Mouse (Mus musculus) right cerebral cortex, postnatal 10 days (tissue): Measurements from ENCODE around the gene Engase.
A peak's percentile ranks its signal among the peaks of the same experiment; 100 is the strongest.

Experiments
- DNase-seq, 2 experiments: peaks; one replicate each; pipeline ENCODE4 v3.0.0; 2021; ENCODE audit warnings: low spot score in 2 of 2

Gene Engase

DNA sequence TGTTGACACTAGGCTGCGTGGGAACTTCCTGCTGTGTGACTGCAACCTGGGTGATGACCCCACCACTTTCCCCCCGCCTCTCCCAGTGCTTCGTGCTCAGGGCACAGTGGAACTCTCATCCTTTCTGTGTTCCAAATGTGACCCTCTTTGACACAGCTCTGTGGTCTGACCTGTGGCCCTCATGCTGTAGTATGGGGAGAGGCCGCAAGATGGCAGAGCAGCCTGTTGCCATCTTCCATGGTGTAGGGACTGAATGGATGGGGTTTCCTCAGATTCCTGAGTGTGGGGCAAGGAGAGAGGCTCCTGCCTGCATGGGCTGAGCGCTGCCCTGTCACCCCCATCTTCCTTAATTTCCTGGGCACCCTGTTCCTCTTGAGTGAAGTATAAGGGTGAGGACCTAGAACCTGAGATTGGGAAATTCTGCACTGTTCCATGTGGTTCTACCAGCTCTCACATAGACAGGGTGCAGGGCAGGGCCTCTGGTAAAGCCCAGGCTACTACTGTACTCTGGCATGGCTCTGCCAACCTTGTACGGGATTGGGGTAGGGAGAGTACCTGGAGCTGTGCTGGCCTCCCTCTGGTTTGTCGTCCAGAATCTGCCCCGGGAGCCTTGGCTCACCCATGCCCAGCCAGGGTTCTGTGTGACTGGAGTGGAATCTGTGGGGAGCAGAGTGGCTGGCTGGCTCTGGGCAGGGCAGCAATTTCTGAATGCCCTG is 11.7 kb downstream of the Engase start:
- no peak for DNase-seq

DNA sequence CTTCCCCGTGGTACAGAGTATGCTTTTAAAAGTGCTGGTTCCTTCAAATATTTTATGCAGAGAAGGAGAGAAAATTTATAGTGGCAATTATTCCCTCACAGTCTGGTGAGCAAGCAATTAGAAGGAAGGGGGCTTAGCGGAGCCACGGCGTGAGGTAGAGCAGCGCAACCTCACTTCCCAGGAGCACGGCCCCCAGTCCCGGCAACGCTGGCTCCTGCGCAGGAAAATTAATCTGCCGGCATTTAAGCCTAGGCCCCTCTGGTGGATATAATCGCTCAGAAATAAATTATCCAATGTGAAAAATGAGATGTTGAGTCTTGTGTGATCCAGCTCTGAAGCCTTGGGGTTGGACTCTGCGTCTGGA is 12.3 kb downstream of the Engase start:
- DNase-seq = no peak

DNA sequence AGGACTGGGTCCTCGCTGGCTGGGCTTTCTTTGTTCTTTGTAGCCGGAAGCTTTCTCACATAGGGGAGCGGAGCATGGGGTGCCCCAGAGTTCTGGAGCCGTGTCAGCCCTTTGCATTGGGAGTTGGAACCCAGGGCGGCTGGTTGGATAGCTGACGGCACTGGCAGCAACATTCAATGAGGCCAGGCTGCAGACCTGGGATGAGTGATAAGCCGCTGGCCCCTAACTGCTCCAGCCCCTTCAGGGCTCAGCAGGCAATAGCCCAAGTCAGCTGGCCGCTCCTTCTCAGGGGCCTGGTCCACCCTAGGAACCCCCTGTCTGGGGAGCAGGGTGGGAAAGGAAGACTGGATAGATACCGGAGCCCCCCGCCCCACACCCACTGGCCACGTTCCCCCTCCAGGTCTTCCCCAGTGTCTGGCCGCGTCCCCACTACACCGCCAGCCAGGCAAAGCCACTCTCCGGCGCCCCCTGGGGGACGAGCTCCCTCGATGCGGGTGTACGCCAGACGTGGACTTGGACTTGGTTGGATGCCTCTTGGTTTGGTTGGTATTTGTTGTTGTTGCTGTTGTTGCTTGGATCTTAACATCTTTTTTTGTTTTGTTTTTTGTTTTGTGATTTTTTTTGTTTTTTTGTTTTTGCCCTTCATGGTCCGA is 14.1 kb downstream of the Engase start:
- DNase-seq = peak in 1 of 2 experiments; percentile 80

DNA sequence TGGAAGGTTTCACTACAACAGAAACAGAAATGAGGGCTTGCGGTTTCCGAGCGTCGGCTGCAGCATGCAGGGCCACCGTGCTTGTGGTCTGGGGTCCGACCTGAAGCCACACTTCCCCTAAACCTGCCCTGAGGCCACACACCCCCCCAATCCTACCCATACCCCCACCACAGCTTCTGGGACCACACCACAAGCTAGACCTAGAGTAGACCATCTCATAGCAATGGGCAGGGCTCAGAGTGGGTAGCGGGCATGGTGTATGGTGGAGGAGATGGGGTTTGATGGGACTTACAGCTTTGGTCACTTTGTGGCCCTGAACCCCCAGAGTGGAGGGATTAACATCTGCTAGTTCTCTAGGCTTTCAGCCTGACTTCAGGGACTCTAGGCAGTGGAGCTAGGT is 14.6 kb downstream of the Engase start:
- DNase-seq = no peak

DNA sequence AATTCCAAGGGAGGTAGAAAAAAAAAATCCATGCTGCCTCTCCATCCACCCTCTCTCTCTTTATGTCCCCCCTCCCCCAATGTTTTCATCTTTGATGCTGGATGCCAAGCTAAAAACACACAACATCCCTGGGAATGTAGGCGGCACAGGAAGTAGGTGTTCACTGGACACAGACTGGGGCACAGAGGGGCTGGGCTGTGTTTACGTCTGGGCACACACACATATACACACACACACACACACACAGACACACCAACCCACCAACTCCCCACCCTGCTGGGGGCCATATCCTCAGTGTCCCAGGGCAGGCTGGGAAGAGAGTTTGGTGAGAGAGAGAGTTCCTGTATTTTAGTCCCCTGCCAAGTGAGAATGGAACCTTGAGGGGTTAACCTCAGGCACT is 16.8 kb downstream of the Engase start:
- no peak for DNase-seq

DNA sequence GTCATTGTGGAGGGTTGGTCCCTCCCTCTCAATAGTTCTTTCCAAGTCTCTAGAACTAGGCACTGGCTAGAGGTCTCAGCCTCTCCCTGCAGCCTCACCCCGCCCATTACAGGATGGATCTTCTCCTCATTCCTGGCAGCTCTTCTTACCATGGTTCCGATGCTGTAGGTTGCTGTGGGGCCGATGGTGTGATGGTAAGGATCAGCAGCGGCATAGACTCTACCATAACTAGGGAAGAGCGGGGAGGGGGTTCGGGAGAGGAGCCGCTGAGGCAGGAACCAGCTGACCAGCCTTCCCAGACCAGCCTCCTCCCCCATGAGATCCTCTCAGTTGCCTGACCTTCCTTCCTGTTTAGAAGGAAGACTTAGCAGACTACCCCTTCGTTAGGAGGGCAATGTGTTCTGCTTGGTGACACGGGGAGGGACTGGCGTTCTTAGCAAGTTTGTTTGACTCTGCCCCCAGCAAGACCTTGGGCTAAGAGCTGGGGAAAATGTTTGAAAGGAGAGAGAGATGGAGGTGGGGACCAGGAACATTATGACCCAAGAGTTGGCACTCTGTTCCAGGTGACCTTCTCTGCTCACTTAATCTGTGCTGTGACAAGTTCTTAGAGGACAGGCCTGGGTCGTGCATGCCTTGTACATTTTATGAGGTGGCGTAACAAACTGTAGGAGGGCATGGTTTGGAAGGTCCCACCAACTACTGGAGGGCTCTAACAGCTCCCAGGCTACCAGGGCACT is 17.5 kb downstream of the Engase start:
- no peak for DNase-seq

DNA sequence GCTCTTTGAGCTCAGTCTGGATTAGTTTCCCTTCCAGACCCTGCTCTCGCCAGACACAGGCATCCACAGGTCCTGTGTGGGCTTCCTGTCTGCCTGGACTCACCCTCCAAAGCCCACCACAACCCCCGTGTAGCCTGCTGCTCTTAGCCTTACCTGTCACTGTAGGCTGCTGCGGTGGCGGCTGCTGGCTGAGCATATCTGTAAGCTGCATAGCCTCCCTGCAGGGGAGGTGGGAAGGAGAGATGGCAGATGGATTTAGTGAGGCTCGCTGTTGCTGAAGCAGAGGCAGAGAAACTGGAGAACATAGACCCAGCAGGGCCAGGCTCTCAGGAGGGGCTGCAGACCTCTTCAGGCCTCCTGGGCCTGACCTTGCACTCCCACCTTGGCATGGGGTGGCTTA is 18.4 kb downstream of the Engase start:
- DNase-seq = no peak

DNA sequence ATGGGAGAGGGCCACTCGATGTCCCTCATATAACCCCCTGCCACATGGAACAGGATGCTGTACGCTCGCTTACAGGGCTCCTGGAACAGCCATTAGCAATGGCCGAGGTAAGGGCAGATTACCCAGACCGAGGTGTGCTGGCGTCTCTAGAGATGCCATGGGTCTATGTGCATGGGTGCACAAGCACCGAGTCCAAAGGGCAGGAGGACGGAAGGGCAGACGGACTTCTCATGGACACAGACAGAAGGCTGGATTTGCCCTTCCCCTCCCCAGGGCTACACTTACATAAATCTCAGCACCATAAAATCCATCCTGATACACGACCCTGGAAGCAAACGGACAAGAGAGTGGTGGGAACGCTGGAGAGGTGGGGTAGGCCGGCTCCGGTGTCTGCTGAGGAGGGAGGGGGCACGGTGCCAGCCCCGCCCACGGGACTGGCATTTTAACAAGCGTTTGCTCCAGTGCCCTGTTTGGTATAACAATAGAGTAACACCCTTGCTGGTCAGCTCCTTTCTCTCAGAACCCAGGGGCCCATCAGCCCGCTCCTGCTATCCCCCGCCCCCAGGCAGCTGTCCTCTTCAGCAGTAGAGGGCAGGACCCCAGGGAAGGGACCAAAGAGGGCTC is 19.5 kb downstream of the Engase start:
- DNase-seq = no peak

DNA sequence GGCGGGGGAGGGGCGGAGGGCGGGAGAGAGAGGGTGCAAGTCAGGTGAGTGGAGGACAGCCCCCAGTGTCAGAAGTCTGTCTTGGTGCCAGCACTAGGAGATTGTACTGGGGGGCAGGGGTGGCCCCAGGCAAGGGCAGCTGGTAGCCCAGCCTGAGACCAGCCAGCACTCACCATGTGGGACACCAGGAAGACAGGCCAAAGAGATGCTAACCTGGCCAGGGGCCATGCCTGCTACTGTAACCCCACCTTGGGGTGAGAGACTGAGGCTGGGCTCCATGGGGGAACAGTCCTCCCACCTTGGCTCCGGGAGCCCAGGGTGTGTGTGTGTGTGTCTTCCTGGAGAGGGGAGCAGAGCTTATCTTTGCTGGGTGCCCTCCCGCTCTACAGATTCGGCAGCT is 26.4 kb downstream of the Engase start:
- DNase-seq = no peak

DNA sequence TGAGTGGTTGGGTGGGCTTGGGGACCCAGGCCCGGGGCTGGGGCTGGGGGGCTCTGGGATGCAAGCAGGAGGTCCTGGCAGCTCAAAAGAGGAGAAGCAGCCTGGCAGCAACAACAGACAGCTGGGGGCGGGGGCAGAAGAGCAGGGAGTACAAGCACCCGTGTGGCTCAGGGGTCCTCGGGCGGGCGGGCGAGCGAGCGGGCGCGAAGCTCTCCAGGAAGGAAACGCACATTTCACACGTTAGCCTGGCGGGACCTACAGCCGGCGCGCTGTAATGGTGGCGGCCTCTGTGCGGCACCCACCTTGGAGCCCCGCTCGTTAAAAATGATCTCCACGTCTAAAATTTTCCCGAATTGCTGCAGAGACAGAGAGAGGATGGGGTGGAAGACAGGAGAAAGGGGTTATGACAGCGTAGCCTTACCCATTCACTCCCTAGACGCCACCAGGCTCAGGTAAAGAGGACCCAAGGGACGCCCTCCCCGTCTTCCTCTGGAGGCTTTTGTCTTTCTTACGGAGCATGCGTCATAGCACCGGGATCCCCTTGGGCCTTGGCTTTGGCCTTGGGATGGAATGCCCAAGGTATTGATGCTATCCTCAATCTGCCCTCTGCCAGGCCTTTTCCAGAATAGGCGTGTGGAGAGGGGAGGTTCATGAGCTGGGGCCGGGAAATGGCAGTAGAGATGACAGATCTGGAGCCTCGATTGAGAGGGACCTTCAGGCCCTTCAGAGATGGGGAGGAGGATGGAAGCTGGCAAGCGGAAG is 27.0 kb downstream of the Engase start:
- DNase-seq = no peak

DNA sequence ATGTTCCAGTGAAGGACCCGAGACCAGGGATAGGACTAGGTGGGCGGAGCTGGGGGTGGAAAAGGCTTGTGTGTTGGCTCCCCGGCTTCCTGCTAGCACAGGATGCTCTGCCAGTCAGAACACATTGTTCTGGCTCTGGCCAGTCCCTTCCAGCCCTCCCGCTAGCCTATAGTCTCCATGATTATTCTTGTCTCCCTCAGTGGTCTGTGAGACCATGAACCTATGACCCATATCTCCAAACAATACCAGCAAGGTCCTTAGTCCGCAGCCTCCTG is 27.5 kb downstream of the Engase start:
- no peak for DNase-seq

DNA sequence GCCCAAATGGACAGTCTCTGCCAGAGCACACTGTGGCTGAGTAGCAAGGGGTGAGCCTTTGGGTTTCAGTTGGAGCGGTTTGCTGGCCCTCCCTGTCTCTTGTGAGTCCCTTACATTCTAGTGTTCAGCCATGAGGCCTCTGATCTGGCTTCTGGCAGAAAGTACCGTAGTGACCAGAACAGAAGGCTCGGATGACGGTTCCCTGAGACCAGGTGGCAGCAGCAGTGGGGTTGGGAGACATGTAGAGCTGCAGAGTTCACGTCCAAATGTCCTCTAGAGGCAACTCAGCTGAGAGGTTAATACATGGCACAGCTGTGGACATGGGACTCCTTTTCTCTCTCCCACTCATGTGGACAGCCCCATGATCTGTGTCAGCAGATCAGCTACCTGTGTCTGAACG is 30.5 kb downstream of the Engase start:
- DNase-seq = no peak

DNA sequence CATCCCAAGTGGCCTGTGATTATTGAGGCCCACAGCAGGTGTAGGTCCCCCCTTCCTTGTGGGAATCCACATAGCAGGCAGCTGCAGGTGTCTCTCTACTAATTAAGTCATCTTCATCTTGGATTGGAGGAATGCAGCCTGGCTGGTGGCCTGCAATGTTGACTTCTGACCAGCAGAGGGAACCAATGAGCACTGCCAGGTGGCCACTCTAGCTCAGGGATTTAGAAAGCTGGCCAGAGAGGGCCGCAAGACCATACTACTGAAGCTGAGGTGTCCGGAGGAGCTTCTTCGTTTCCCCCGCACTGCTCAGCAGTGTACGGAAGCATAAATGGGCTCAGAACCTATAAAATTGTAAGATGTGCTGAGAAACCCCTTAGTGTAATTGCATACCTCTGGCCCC is 31.3 kb downstream of the Engase start:
- peak; percentile 80 to 86 for DNase-seq

DNA sequence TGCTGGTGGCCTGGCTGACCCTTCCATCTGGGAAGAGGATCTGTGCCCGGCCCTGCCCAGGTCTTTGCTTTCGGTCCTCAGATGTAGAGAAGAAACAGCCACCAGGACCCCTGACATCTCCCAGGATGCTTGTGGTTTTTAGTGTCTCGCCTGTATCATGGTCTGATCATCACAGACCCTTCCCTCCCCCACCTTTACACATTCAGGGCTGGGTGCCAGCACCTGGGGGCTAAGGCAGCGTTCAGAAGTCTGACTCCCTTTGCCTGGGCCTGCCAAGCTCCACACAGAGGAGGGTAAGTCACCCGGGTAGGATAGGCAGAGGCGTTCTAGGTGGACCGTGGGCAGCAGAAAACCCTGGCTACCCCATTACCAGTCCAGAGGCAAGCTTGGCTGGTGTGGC is 31.7 kb downstream of the Engase start:
- DNase-seq = no peak

DNA sequence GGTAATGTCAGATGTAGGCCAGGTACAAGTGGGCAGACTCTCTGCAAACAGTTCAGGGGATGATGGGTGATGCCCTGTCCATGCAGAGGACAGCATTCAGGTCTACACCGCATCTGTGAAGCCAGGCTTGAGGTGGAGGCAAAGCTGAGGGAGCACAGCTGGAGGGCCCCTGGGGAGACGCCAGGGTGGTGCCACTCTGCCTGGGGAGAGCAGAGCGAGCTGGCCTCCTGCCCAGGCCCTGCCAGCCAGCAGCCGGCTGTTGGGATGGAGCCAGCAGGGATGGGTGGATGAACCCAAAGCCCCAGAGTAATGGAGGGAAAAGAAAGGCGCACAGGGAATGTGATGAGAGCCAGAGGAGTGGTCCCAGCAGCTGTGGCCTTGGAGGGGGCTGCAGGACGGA is 35.2 kb downstream of the Engase start:
- peak; percentile 83 for DNase-seq

DNA sequence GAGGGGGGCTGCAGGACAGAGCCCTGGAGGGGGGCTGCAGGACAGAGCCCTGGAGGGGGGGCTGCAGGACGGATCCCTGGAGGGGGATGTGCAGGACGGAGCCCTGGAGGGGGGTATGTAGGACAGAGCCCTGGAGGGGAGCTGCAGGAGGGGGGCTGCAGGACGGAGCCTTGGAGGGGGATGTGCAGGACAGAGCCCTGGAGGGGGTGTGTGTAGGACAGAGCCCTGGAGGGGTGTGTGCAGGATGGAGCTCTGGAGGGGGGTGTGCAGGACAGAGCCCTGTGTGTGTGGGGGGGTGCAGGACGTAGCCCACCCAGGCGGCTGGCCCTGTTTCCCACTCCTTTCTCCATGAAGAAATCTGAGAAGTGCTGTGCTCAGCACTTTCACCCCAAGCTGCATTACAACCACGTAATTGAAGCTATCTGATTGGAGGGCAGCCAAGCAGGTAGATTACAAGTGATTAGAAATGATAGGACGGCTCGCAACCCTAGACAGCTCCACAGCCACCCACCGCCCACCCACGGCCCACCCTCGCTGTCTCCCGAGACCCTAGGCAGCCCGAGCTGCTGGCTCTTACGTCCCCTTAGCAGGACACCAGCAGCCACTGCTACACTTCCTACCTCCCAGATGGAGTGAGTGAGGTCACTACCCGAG is 35.8 kb downstream of the Engase start:
- DNase-seq = no peak

DNA sequence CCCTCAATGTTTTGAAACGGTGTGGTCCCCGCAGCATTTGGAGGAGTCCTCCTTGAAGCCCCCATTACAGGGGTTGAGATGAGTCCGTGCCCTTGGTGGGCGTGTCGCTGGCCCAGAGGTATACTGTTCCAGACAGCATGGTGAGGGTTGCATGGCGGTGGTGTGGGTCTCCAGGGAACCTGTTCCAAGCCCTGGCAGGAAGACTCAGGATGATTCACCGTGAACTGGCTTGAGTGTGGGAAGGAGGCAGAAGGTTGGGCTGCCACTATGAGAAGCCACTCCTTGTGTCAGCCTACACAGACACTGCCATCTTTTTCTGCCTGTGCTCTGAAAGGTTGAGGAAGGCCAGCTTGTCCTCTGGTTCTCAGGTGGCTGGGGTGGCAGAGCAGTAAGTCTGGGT is 41.3 kb downstream of the Engase start:
- DNase-seq = no peak

DNA sequence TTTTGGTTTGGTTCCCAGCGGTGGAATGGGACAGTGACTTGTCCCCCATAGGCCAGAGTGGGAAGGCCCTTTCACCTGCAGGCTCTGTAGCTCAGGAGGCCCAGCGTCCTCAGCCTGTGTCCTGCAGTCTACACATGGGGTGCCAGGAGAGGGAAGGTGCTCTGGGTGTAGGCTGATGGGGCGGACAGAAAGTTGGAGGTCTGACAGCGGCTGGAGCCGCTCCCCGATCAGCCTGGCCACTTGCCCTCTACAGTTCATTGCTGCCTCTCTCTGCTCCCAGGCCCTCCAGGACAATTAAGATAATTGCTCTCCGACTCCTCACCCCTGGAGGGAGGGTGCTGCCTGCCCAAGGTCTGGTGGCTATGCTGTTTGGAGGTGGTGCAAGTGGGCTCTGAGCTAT is 42.1 kb downstream of the Engase start:
- no peak for DNase-seq

DNA sequence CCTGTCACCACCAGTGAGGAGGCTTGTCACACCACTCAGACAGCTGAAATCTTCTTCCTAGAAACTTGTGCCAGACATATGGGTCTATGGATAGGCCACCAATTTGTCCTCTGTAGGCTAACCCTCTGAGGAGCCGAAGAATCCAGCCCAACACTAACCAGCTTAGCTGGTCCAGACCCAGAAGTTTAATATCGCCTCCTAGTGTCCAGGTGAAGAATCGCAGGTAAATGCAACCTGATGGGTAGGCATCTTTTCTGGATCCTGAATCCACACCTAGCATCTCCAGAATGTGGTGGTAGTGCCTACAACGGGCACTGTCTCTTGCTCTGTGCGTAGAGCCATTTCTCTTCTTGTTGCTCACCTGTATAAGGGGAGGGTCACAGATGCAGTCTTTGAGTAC is 43.6 kb downstream of the Engase start:
- DNase-seq = no peak

DNA sequence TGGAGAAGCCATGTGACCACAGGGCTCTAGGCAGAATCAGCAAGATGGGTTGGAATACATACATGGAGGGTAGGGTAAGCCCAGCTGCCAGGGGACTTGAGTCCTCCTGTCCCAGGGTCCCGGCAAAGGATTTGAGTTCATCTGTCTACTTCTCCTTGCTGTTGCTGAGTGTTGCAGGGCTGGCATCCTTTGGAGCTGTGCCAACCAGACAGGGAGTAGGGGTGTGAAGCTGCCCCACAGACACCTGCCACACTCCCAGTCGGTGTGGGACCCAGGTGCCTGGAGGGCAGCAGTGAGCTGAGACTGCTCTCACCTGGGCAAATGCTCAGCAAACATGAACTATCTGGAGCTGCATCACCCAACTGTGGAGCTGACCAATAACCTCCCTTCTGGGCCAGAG is 44.3 kb downstream of the Engase start:
- no peak for DNase-seq

DNA sequence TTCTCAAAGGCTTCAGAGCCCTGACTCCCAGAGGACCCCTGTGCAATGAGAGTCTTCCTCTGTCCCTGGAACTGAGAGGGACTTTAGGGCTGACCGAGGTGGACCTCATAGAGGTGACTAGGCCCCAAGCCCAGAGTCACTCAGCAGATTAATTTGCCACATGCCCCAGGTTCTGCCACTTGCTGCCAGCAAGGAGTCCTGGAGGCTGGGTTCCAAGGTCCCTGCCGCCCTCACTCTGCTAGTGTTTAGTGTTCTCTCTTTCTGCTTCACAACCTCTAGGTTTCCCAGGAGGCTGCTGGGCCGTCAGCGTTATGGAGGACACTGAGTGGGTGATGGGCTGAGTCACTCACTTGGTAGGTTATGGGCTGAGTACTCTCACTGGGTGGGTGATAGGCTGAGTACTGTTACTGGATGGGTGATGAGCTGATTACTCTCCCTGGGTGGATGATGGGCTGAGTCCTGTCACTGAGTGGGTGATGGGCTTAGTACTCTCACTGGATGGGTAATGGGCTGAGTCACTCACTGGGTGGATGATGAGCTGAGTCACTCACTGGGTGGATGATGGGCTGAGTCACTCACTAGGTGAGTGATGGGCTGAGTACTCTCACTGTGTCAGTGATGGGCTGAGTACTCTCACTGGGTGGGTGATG is 47.0 kb downstream of the Engase start:
- no peak for DNase-seq
